Mouse (Mus musculus) kidney, postnatal 14 days (tissue): ENCODE measurements around the gene Slc2a10.
A peak's percentile ranks its signal among the peaks of the same experiment; 100 is the strongest.
"Not testable (repeated sequence)": the region's sequence is repeated elsewhere in the genome, so short reads cannot be mapped to it uniquely, and the experiment has no call there.

Experiments used
- DNase-seq: peaks from one replicate; pipeline ENCODE4 v3.0.0; 2022; ENCODE audit warnings: mixed read lengths

Slc2a10 gene

GRCm38 (mm10) chr2:165510466-165510865 lies 6.9 kb downstream of the Slc2a10 start:
- no peak for DNase-seq

GRCm38 (mm10) chr2:165510914-165511458 lies 7.4 kb downstream of the Slc2a10 start:
- DNase-seq = not testable (repeated sequence)

- not testable (repeated sequence) for DNase-seq
Observed at GRCm38 (mm10) chr2:165511530-165511929, 7.9 kb downstream of the Slc2a10 start.

GRCm38 (mm10) chr2:165512426-165512825 lies 8.8 kb downstream of the Slc2a10 start:
- no peak for DNase-seq

- peak; percentile 77 for DNase-seq
Observed at GRCm38 (mm10) chr2:165512870-165513600, 9.4 kb downstream of the Slc2a10 start.

GRCm38 (mm10) chr2:165515178-165515728 lies 11.7 kb downstream of the Slc2a10 start:
- DNase-seq = no peak

GRCm38 (mm10) chr2:165525609-165526008 lies 22.0 kb downstream of the Slc2a10 start:
- no peak for DNase-seq

- DNase-seq = peak; percentile 50
Observed at GRCm38 (mm10) chr2:165529106-165529505, 25.5 kb downstream of the Slc2a10 start.

GRCm38 (mm10) chr2:165533789-165534188 lies 30.2 kb downstream of the Slc2a10 start:
- no peak for DNase-seq

GRCm38 (mm10) chr2:165540975-165541374 lies 37.4 kb downstream of the Slc2a10 start:
- no peak for DNase-seq

GRCm38 (mm10) chr2:165542939-165543669 lies 39.5 kb downstream of the Slc2a10 start:
- no peak for DNase-seq

- DNase-seq = no peak
Observed at GRCm38 (mm10) chr2:165543670-165544016, 40.1 kb downstream of the Slc2a10 start.

GRCm38 (mm10) chr2:165545687-165546086 lies 42.1 kb downstream of the Slc2a10 start:
- DNase-seq = no peak

GRCm38 (mm10) chr2:165546341-165546740 lies 42.8 kb downstream of the Slc2a10 start:
- DNase-seq = no peak

GRCm38 (mm10) chr2:165547410-165547809 lies 43.8 kb downstream of the Slc2a10 start:
- DNase-seq = peak; percentile 40

- no peak for DNase-seq
Observed at GRCm38 (mm10) chr2:165548627-165549026, 45.0 kb downstream of the Slc2a10 start.

- DNase-seq = not testable (repeated sequence)
Observed at GRCm38 (mm10) chr2:165550410-165550809, 46.8 kb downstream of the Slc2a10 start.

GRCm38 (mm10) chr2:165554066-165554465 lies 50.5 kb downstream of the Slc2a10 start:
- no peak for DNase-seq

- no peak for DNase-seq
Observed at GRCm38 (mm10) chr2:165557278-165557677, 53.7 kb downstream of the Slc2a10 start.

GRCm38 (mm10) chr2:165558916-165559315 lies 55.3 kb downstream of the Slc2a10 start:
- peak; percentile 63 for DNase-seq

GRCm38 (mm10) chr2:165559506-165560235 lies 56.1 kb downstream of the Slc2a10 start:
- no peak for DNase-seq

- no peak for DNase-seq
Observed at GRCm38 (mm10) chr2:165561861-165562260, 58.3 kb downstream of the Slc2a10 start.
